Mouse (Mus musculus) c-Kit-negative CD71-positive TER-119-positive erythroid progenitor cells, embryonic 14.5 days (primary cell): ENCODE measurements around the gene Afap1.

Experiments
- DNase-seq: peaks from one replicate; pipeline ENCODE4 v3.0.0-alpha.2; 2013; ENCODE audit warnings: low read depth, low spot score

The Afap1 gene

DNA sequence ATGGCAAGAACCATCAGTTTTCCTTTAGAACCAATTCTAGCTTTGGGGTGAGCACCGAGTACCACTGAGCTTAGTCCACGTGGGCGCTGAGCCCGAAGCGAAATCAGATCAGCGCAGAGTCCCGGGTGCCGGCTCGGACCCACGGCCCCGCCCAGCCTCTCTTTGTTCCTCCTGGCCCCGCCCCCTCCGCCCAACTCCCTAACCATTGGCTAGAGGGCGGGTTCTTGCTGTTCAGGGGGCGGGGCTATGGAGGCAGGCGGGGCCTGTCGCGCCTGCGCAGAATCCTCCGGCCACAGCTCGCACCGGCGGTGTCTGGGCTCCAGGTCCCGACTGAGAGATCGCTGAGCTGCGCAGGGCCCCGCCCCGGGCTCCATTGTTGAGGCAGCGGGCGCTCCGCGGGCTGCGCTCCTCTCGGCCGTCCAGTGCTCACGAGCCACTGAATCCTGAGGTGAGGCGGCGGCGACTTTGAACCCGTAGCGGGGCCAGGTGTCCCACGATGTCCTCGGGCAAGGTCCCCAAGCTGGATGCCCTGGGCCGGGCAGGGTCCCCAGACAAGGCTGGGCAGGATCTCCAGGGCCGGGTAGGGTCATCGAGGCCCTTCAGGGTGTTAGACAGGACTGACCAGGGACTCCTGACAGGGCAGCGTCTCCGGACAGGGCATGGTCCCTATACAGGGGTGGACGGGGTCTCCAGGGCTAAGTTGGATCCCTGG is at the start of gene Afap1:
Gene Afap1, plus strand, starts transcription at position 227 of the 712 bp plus-strand sequence.
- peak; percentile 5 for DNase-seq

DNA sequence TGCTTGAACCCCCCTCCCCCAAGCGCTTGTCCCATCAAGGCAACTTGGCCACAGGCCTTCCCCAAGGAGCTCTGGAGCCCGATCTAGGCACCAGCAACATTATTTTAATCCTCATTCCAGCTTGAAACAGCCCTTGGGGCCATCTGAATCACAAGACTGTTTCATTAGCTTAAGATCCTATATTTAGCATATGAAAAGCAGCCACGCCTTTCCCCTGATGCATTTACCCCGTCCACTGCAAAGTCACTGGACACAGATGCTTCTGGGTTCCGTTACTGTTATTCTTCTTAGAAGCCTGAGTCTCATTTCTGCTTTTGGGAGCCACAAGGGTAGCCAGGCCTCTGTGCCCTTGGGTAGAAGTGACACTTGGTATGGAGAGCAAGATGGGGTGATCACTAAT is 41.6 kb upstream of the Afap1 start:
- DNase-seq, result no peak

GRCm38 (mm10) chr5:35853463-35853862 is 39.7 kb upstream of the Afap1 start:
- no peak for DNase-seq

GRCm38 (mm10) chr5:35856245-35856644 is 36.9 kb upstream of the Afap1 start:
- DNase-seq, result no peak

DNA sequence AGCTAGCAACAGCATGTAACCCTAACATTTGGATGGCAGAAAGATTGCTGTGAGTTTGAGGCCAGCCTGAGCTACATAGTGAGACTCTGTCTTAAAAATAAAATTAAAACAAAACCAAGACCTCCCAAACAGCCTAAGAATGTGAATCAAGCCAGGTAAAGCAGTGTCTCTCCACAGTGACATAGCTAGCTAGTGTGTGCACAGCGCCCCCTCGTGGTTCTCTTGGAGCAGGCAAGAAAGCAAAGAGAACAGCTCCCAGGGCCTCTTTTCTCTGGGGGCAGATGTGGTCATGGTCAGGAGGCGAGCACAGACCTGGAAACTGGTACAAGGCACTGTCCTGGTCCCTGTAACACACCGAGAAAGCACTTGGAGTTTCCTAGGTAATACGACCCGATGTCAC is 35.0 kb upstream of the Afap1 start:
- peak; percentile 8 for DNase-seq

GRCm38 (mm10) chr5:35861456-35861855 is 31.7 kb upstream of the Afap1 start:
- DNase-seq, result no peak

- DNase-seq, result no peak
Observed at GRCm38 (mm10) chr5:35869973-35870372, 23.1 kb upstream of the Afap1 start.

GRCm38 (mm10) chr5:35870408-35871012 is 22.6 kb upstream of the Afap1 start:
- no peak for DNase-seq

DNA sequence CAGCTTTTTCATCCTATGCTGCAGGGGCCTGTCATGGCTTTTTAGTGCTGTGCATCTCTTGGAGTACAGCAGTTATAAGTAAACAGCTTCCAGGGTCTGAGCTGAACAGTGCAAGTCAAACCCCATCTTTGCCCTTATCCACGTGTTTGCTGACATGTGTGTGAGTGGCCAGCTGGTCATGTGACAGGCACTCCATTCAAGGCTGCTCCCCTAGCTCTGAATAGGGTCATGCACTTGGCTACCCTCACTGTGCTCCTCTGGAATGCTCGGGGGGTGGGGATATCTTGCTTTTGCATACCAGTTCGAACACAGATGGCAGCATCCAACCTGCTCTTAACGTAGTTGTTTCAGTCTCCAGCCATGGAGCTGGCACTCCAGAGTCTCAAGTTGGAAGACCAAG is 19.7 kb upstream of the Afap1 start:
- DNase-seq, result no peak

GRCm38 (mm10) chr5:35876236-35876635 is 16.9 kb upstream of the Afap1 start:
- DNase-seq, result no peak

- no peak for DNase-seq
Observed at GRCm38 (mm10) chr5:35879199-35879598, 13.9 kb upstream of the Afap1 start.

DNA sequence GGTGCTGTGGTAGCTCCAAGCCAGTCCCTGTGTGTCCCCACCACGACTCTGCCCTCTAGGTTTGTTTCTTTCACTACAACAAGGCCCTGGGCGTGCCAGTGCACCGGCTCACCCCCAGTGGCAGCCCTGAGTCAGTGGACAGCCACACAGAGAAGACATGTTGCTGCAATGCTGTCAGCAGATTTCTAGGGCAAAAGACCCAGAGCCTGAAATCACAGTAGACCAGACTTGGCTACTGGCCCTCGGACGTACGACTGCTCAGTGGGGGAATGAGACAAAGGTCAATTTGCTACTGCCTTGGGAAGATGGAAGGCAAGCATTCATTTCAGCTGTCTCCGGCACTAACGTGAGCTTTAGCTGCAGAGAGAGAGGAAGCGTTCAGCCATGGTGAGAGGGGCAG is 10.7 kb upstream of the Afap1 start:
- DNase-seq, result no peak

DNA sequence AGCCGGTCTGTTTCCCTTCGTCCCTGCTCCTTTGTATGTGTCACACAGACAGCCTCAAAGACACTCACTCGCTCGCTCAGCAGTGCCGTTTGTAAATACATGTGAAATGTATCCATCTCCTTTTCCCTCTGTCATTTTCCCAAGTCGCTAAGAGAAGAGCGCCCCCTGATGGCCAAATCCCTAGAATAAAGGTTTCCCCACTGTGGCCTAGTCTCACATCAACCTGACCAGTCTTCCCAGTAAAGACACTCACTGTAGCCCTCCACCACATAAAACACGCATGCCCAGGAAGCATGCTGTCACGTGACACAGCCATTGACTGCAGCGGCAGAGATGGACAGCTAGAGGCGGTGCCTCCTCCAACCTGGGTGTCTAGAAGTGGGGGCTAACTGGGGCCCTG is 8.9 kb upstream of the Afap1 start:
- DNase-seq, result peak; percentile 5

- DNase-seq, result no peak
Observed at GRCm38 (mm10) chr5:35884689-35885088, 8.4 kb upstream of the Afap1 start.

- DNase-seq, result no peak
Observed at GRCm38 (mm10) chr5:35888959-35889358, 4.2 kb upstream of the Afap1 start.

DNA sequence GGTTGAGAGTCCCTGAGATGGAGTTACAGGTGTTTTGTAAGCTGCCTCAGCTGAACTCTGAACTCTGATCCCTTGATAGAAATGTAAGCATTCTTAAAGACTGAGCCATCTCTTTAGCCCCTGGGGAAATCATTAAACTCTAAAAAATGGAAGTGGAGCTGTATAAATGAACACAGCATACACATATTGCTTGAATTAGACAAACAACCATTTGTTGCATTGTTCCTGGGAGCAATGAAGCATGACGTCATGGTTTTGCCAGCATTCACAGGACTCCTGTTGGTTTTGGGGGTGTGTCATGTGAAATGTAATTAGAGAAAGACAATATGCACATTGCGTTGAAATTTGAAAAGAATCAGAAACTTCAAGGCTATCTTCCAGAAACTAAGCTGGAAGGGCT is 3.5 kb upstream of the Afap1 start:
- DNase-seq, result no peak

- no peak for DNase-seq
Observed at GRCm38 (mm10) chr5:35890985-35891730, 2.0 kb upstream of the Afap1 start.

GRCm38 (mm10) chr5:35892363-35892762 is 756 bp upstream of the Afap1 start:
- DNase-seq, result no peak

DNA sequence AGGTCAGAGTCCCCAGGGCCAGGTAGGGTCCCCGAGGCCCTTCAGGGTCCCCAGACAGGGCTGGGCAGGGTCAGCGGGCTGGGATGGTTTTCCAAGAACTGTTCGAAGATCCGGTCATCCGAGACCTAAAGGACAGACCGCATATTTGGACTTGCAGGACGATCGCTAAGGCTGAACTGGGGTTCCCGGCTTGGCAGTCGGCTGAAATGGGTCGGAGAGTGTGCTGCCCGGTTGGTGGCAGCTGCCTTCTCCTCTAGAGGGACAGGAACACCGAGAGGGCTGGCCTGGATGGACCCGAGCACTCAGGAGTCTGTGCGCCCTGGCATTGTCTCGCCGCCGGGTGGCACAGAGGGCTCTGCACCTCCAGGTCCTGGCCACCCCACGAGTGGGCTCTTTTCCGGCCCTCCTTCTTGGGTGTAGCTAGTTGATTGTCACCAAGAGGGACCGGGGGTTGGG is 714 bp downstream of the Afap1 start:
- no peak for DNase-seq

DNA sequence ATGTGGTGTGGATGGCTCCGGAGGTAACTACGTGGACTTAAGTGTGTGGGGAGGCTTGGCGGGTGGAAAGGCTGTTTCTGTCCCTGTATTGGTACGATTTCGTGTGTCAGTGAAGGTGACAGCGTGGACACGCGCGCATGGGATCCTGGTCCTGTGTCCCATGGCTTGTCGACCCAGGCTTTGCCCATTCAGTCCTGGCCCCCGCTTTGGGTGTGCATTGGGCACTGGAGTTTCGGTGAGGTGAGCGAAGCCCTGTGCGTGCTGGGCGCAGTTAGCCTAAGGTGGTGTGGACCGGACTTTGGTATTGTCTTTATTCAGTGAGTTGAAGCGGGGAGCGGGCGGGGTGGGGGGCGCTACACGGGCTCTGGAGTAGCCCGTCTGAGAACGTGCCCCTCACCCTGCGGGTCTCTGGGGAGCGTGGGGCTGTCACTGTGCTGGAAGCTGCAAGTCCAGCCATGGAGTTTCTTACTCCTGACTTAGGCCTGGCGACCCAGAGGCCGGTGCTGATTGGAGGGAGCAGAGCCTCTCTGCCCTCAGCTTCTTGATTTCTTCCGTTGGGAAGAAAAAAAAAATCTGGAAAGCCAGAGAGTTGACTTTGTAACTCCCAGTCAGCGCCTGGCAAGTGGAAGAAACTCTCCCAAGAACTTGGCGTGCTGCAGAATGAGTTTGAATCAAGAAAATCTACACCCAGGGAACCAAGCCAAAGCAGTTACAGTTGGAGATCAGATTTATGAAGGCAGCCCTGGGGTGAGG is 1.4 kb downstream of the Afap1 start:
- no peak for DNase-seq

DNA sequence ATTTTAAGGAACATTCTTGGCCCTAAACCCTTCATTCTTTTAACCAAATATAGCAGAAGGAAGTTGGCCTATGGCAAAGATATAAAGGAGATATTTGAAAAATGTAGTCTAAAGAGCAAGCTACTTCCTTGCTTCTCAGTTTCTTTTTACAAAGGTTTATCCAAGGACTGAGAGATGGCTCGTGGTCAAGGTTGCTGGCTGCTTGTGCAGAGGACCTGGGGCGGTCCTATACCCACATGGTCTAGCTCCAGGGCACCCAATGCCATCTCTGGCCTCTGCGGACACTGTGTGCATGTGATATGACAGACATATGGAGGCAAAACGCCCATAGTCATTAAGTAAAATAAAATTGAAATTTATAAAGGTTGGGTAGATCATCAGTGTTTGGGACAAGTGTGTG is 2.8 kb downstream of the Afap1 start:
- no peak for DNase-seq

DNA sequence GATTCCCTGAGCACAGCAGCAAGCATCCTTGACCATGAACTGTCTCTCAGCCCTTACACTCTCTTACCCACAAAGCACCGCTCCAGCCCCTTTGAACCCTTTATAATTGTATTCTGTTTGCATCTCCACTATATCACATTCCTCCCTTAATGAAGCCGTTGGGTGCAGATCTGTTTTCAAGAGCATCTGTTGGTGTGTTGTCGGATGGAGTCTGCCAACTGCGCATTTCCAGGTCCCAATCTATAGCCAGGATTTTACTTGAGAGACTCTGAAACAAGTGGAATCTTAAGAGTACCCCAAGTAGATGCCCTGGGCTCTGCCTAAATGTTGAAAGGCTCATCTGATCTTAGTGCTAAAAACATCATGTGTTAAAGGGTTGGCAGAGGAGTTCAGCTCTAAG is 3.4 kb downstream of the Afap1 start:
- DNase-seq, result no peak
